Mouse (Mus musculus) bone marrow macrophage, adult 2 months (primary cell): ENCODE results near the gene Cela3a. TPM values are rescaled to one million over a fixed set of nuclear protein-coding genes. Genes with fewer than 3 reads are reported as not detected.

ENCODE experiments used
- H3K27ac ChIP-seq: 2 replicates; pipeline ENCODE4 v1.5.1; 2012; ENCODE audit warnings: low read depth, low read length; ENCODE audit not compliant: insufficient read depth
- H3K4me1 ChIP-seq: 2 replicates; pipeline ENCODE4 v1.6.1; 2012; ENCODE audit warnings: low read length; ENCODE audit not compliant: control insufficient read depth, insufficient read depth
- H3K4me3 ChIP-seq: 2 replicates; pipeline ENCODE4 v1.5.1; 2012; ENCODE audit warnings: mild to moderate bottlenecking, low read length, moderate library complexity; ENCODE audit not compliant: insufficient read depth
- CTCF ChIP-seq: IDR thresholded peaks from 2 replicates; pipeline ENCODE4 v1.5.1; 2012; ENCODE audit warnings: low read depth, mild to moderate bottlenecking, low read length, moderate library complexity
- POLR2A ChIP-seq: IDR thresholded peaks from 2 replicates; pipeline ENCODE4 v1.6.1; 2012; ENCODE audit warnings: mild to moderate bottlenecking, low read depth, low read length, borderline replicate concordance
- polyA plus RNA-seq: library from polyadenylated mRNA; stranded (reverse); fragments of >200 nt; gene quantifications from 2 replicates; pipeline ENCODE4 v1.2.4, GENCODE M21; 2012; ENCODE audit not compliant: missing spikeins, insufficient read depth, insufficient read length

The Cela3a gene
- polyA plus RNA-seq, 1 experiment = not detected

DNA sequence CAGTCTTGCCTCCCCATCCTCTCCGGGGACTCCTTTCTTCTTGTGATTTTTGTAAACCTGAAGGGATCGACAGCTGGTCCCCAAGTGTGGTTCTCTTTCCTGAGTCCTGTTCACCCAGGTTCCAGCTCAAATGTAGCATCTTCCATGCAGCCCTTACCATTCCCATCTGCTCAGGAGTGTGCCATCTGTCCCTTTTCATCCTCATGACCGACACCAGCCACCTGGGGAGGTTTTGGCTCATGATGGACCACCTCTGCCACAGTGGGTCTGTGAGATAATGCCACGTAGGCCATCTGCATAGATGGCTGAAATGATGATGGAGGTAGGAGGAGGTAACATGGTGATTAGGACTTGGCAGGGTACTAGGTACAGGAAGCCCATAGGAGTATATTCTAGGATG is 19.4 kb downstream of the Cela3a start:
- Histone ChIP-seq H3K4me3 (no peak overlapping the region), H3K27ac (no peak overlapping the region), H3K4me1 (peaks cover 11% of the 10 kb centered on the region; the same call in 1 of the 2 replicates)
- TF ChIP-seq POLR2A (no peak), CTCF (no peak; the same call in 1 of the 2 replicates)

GRCm38 (mm10) chr4:137388983-137389382 is 20.6 kb downstream of the Cela3a start:
- Histone ChIP-seq H3K4me3 (peak overlapping the region; percentile 89), H3K27ac (peak overlapping the region; percentile 97), H3K4me1 (peaks cover 11% of the 10 kb centered on the region; the same call in 1 of the 2 replicates)
- TF ChIP-seq CTCF (no peak), POLR2A (no peak)

DNA sequence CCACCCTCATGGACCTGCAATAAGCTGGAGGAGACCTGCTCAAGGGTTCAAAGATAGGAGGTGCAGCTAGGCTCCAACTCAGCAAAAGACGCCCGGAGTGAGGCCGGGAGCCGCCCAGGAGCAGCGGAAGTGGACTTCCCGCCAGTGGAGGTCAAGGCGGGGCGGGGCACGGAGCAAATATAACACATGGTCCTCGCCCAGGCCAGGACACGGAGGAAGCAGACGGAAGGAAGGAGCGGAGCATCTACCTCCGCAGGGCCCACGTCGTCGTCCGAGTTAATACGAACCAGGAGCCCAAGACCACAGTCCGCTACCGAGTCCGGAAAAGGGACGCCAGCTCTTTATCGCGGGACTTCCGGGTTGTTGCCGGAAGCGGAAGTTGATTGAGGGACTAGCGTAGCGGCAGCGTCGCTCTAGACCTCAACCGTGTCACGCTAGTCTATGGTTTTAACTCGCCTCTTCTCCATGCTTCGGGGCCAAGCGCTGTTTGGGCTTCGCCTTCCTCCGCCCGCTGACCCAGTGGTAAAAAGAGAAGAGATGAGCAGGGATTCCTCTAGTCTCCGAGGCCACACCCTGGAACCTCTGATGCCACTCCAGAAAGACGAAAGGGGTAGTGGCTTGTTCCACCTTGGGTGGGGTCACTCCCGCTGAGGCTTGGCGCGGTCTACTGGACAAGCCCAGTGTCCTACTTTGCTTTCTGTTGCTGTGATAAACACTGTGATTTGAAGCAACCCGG is 21.4 kb downstream of the Cela3a start:
- Histone ChIP-seq H3K4me1 (peaks cover 5% of the 10 kb centered on the region; the same call in 1 of the 2 replicates), H3K4me3 (peak overlapping the region; percentile 89), H3K27ac (peak overlapping the region; percentile 97)
- TF ChIP-seq POLR2A (no peak; the same call in 1 of the 2 replicates), CTCF (no peak)

DNA sequence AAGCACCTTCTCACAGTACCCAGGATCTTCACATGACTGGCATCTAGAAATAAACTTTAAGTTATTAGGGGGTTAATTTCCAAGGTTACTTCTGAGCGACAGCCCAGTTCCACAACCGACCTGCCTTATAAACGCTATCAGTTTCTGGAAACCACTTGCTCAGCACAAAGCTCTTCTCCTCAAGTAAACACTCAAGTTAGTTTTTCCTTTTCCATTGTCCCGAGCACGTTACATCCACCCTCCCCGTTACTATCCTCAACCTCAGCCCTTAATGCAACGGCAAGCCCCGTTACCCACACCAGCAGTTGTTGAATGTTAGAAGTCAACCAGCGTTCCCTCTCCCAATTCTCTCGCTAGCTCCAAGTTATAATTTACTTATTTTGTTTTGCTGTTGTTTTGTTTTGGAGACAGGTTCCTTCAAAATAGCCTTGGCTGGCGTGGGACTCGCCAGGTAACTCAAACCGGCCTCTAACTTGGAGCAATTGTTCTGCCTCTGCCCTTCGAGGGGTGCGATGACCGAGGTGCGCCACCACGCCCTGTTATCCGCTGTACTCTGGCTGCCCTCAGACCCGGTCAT is 22.0 kb downstream of the Cela3a start:
- H3K27ac ChIP-seq = peak overlapping the region; percentile 97
- H3K4me1 ChIP-seq = peaks cover 5% of the 10 kb centered on the region; the same call in 1 of the 2 replicates
- no peak for TF ChIP-seq CTCF
- TF ChIP-seq POLR2A = no peak
- peak overlapping the region; percentile 89 for H3K4me3 ChIP-seq

- no peak overlapping the region for H3K27ac ChIP-seq
- peaks cover 11% of the 10 kb centered on the region for H3K4me1 ChIP-seq
- TF ChIP-seq POLR2A = no peak
- no peak for TF ChIP-seq CTCF
- no peak overlapping the region for H3K4me3 ChIP-seq
These were observed 28.6 kb downstream of the Cela3a start for GRCm38 (mm10) chr4:137380702-137381605.

- peaks cover 16% of the 10 kb centered on the region for H3K4me1 ChIP-seq
- TF ChIP-seq POLR2A (no peak), CTCF (no peak)
- H3K4me3 ChIP-seq = no peak overlapping the region
- H3K27ac ChIP-seq = no peak overlapping the region
These were observed 29.8 kb downstream of the Cela3a start for GRCm38 (mm10) chr4:137379713-137380255.

GRCm38 (mm10) chr4:137379085-137379484 is 30.5 kb downstream of the Cela3a start:
- Histone ChIP-seq H3K4me3 (no peak overlapping the region), H3K27ac (no peak overlapping the region), H3K4me1 (peaks cover 23% of the 10 kb centered on the region)
- no peak for TF ChIP-seq CTCF
- TF ChIP-seq POLR2A = no peak

GRCm38 (mm10) chr4:137377526-137378304 is 31.9 kb downstream of the Cela3a start:
- H3K27ac ChIP-seq = no peak overlapping the region
- H3K4me3 ChIP-seq = no peak overlapping the region
- H3K4me1 ChIP-seq = peaks cover 34% of the 10 kb centered on the region
- no peak for TF ChIP-seq CTCF
- TF ChIP-seq POLR2A = no peak

DNA sequence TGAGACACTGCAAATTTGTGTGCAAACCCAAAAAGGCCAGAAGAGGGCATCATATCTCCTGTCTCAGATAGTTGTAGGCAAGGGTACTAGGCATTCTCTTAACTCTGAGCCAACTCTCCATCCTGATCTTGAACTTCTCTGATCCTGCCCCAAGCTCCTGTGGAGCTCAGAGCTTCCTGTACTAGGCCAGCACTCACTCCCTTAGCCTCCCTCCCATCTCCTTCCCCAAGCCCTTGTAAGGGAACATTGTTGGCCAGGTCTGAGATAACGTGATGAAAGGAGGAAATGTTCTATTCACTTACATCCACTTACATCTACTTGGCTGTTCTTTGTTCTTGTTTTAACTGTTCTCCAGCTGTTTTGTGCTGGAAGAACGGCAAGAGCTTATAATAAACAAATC is 32.8 kb downstream of the Cela3a start:
- TF ChIP-seq CTCF (no peak), POLR2A (no peak)
- Histone ChIP-seq H3K4me3 (no peak overlapping the region), H3K4me1 (peaks cover 42% of the 10 kb centered on the region), H3K27ac (no peak overlapping the region; the same call in 1 of the 2 replicates)
